Mouse (Mus musculus): ENCODE measurements at regions not wholly inside any gene's neighbourhood (a gene's known extent, or its start where the extent isn't known, plus 50 kb on each side); places are given as distances from the start of the nearest gene placed in this dataset.

- TF ChIP-seq CTCF (IDR thresholded peaks at IDR 0.05; ENCODE audit: low read depth, low read length) (no peak), POLR2A (IDR thresholded peaks at IDR 0.05; ENCODE audit: borderline replicate concordance, low read depth, low read length) (no peak)
Measured at GRCm38 (mm10) chr16:9132778-9133177, 302.9 kb downstream of the 1810013L24Rik start.

Measured in bone marrow macrophage, adult 2 months (primary cell).